24 mouse cellular contexts compared by ENCODE assay signal in genomic region chr1:105876589-105876988, GRCm38 (mm10).
DNase-seq lines count a peak whose midpoint lies in the region; ATAC-seq and TF ChIP-seq lines count a peak whose summit lies in the region.
"Had no signal": no experiment of that assay in that cellular context is flagged by ENCODE, and none has a peak within 500 bp of the region (broad histone marks: within the 10 kb centered on the region; RNA-seq: fewer than 3 reads in every experiment).

No protein-coding gene starts in this region.

- no peaks in the 10 kb centered on the region for H3K36me3 ChIP-seq in heart, embryonic 15.5 days
- H3K36me3 ChIP-seq in midbrain, embryonic 13.5 days = no peaks in the 10 kb centered on the region
- H3K36me3 ChIP-seq: embryonic facial prominence, embryonic 13.5 days; heart, embryonic 13.5 days; hindbrain, embryonic 15.5 days; intestine, embryonic 15.5 days; liver, embryonic 15.5 days; neural tube, embryonic 13.5 days had no signal

- ATAC-seq in heart, embryonic 15.5 days (replicated peaks; ENCODE audit: insufficient number of reproducible peaks, insufficient read depth, low FRiP score, low read depth) = 0 out of 2 replicates have a peak, but pooled peaks have one; percentile 60
- ATAC-seq in midbrain, embryonic 13.5 days = no peak
- ATAC-seq: intestine, embryonic 15.5 days; Patski had no signal

- H3K27ac ChIP-seq in heart, embryonic 15.5 days = peak overlapping the region; percentile 59; the same call in 1 of the 2 replicates
- H3K27ac ChIP-seq in midbrain, embryonic 13.5 days = no peak overlapping the region
- H3K27ac ChIP-seq: embryonic facial prominence, embryonic 13.5 days; heart, embryonic 13.5 days; hindbrain, embryonic 15.5 days; intestine, embryonic 15.5 days; liver, embryonic 15.5 days; macrophage; neural tube, embryonic 13.5 days had no signal

- H3K4me2 ChIP-seq in heart, embryonic 15.5 days = peak overlapping the region; percentile 26; the same call in 1 of the 2 replicates
- H3K4me2 ChIP-seq in midbrain, embryonic 13.5 days (replicated peaks) = no peak overlapping the region
- H3K4me2 ChIP-seq: embryonic facial prominence, embryonic 13.5 days; heart, embryonic 13.5 days; hindbrain, embryonic 15.5 days; intestine, embryonic 15.5 days; liver, embryonic 15.5 days; midbrain, embryonic 11.5 days; neural tube, embryonic 13.5 days had no signal

- DNase-seq in heart, postnatal 14 days = no peak
- DNase-seq in brain, embryonic 14.5 days (ENCODE audit: low read depth) = peak; percentile 13
- DNase-seq in frontal cortex, postnatal 14 days (ENCODE audit: low spot score in 2 of 2) = peak; percentile 16 to 22
- DNase-seq in right cerebral cortex, postnatal 10 days (ENCODE audit: low spot score in 2 of 2) = peak; percentile 51 to 71
- no peak for DNase-seq in natural killer cell, adult 2 months (ENCODE audit: low spot score in 2 of 2)
- DNase-seq: adrenal gland, adult 8-10 months; cerebellum, adult 11 months; cerebellum, postnatal 14 days; gastrocnemius, postnatal 25 days; kidney, adult 9 months; kidney, postnatal 36 days; thymus, adult 18-20 months; thymus, postnatal 4 days had no signal

- H3K4me3 ChIP-seq in heart, embryonic 15.5 days = no peak overlapping the region
- no peak overlapping the region for H3K4me3 ChIP-seq in midbrain, embryonic 13.5 days (replicated peaks)
- H3K4me3 ChIP-seq: embryonic facial prominence, embryonic 13.5 days; heart, embryonic 13.5 days; hindbrain, embryonic 15.5 days; intestine, embryonic 15.5 days; liver, embryonic 15.5 days; neural tube, embryonic 13.5 days had no signal

- TF ChIP-seq CTCF in brain, embryonic 14.5 days (IDR thresholded peaks at IDR 0.05; ENCODE audit: borderline replicate concordance, extremely low read depth, insufficient read depth, insufficient read length) = no peak

- TF ChIP-seq POLR2A in brain, embryonic 14.5 days (IDR thresholded peaks at IDR 0.05; ENCODE audit: borderline replicate concordance, extremely low read depth, insufficient read depth, insufficient read length, poor library complexity, severe bottlenecking) = no peak

- no peak overlapping the region for H3K9ac ChIP-seq in heart, embryonic 15.5 days
- H3K9ac ChIP-seq in midbrain, embryonic 13.5 days (replicated peaks) = no peak overlapping the region
- H3K9ac ChIP-seq: embryonic facial prominence, embryonic 13.5 days; heart, embryonic 13.5 days; hindbrain, embryonic 15.5 days; intestine, embryonic 15.5 days; liver, embryonic 15.5 days; neural tube, embryonic 13.5 days had no signal

- no peaks in the 10 kb centered on the region for H3K9me3 ChIP-seq in heart, embryonic 15.5 days (replicated peaks)
- H3K9me3 ChIP-seq in midbrain, embryonic 13.5 days = no peaks in the 10 kb centered on the region
- H3K9me3 ChIP-seq: embryonic facial prominence, embryonic 13.5 days; heart, embryonic 13.5 days; hindbrain, embryonic 15.5 days; intestine, embryonic 15.5 days; liver, embryonic 15.5 days; neural tube, embryonic 13.5 days had no signal

- H3K27me3 ChIP-seq in heart, embryonic 15.5 days = no peaks in the 10 kb centered on the region
- no peaks in the 10 kb centered on the region for H3K27me3 ChIP-seq in midbrain, embryonic 13.5 days
- H3K27me3 ChIP-seq: embryonic facial prominence, embryonic 13.5 days; heart, embryonic 13.5 days; hindbrain, embryonic 15.5 days; intestine, embryonic 15.5 days; neural tube, embryonic 13.5 days; Patski had no signal

- 43% methylated on average over 6 of the region's 6 CpGs for WGBS in heart, embryonic 15.5 days
- WGBS in midbrain, embryonic 13.5 days = 92% methylated on average over 6 of the region's 6 CpGs

- intact Hi-C loops in heart, postnatal 14 days (cut with DNase I) = no loop called here

- H3K4me1 ChIP-seq in heart, embryonic 15.5 days (replicated peaks) = peaks cover 12% of the 10 kb centered on the region
- peaks cover 9% of the 10 kb centered on the region for H3K4me1 ChIP-seq in midbrain, embryonic 13.5 days (replicated peaks)
- H3K4me1 ChIP-seq: intestine, embryonic 15.5 days; liver, embryonic 15.5 days had no signal

Comparison
In these comparisons a context has a peak if more than half of its experiments do, and no peak if none do; other contexts are left out.
1. DNase-seq: peak in brain, embryonic 14.5 days (single experiment), frontal cortex, postnatal 14 days (2 of 2) and right cerebral cortex, postnatal 10 days (2 of 2); none in heart, postnatal 14 days (0 of 2) and natural killer cell, adult 2 months (0 of 2).